Mouse (Mus musculus) CH12.LX (cell line): ENCODE data around the gene Ccnl1. TPM values are rescaled to one million over a fixed set of nuclear protein-coding genes. Genes with fewer than 3 reads are reported as not detected.
A peak's percentile ranks its signal among the peaks of the same experiment; 100 is the strongest.

Experiments
- DNase-seq: peaks from one replicate; pipeline ENCODE4 v3.0.0-alpha.2; 2013; ENCODE audit errors: extremely low read depth
- H3K27ac ChIP-seq: 2 replicates; pipeline ENCODE4 v1.5.1; 2012; ENCODE audit warnings: low read depth, mild to moderate bottlenecking, control low read depth, moderate library complexity; ENCODE audit not compliant: insufficient read depth
- H3K27me3 ChIP-seq: replicated peaks from 2 replicates; pipeline ENCODE3; 2012; ENCODE audit warnings: inconsistent platforms
- H3K36me3 ChIP-seq, 2 experiments: replicated peaks in 1 of 2; 2 replicates each; pipeline versions ENCODE3 to v1.6.1; 2012; ENCODE audit warnings: inconsistent platforms in 1 of 2, low read length in 1 of 2, mild to moderate bottlenecking in 1 of 2, mixed read lengths in 1 of 2, moderate library complexity in 1 of 2; ENCODE audit not compliant: control insufficient read depth in 1 of 2, insufficient read depth in 1 of 2
- H3K4me1 ChIP-seq, 2 experiments: 2 replicates each; pipeline ENCODE4 v1.6.1; 2012; ENCODE audit warnings: inconsistent platforms in 1 of 2, moderate library complexity in 1 of 2; ENCODE audit not compliant: insufficient read depth in 2 of 2, control insufficient read depth in 1 of 2
- H3K4me2 ChIP-seq: 2 replicates; pipeline ENCODE4 v1.6.1; 2012; ENCODE audit warnings: low read depth, mild to moderate bottlenecking, control low read depth; ENCODE audit not compliant: poor library complexity, insufficient read depth, severe bottlenecking
- H3K4me3 ChIP-seq, 3 experiments: fragments of 150-350 bp in 1 of 3; sonication (generic) in 1 of 3; replicated peaks in 1 of 3; 2 replicates each; pipeline versions ENCODE3 to v1.5.1; 2011 to 2012; ENCODE audit warnings: low read depth in 2 of 3, low read length in 2 of 3, mild to moderate bottlenecking in 2 of 3, moderate library complexity in 2 of 3, control low read depth in 1 of 3, improper control_type of control experiment in 1 of 3, inconsistent platforms in 1 of 3, mixed read lengths in 1 of 3; ENCODE audit not compliant: poor library complexity in 1 of 3
- H3K79me2 ChIP-seq: replicated peaks from 2 replicates; pipeline ENCODE4 v1.6.1; 2012; ENCODE audit warnings: mild to moderate bottlenecking, moderate library complexity; ENCODE audit not compliant: control insufficient read depth, poor library complexity, insufficient read depth, severe bottlenecking; ENCODE audit errors: extremely low read depth
- H3K9ac ChIP-seq: 2 replicates; pipeline ENCODE4 v1.6.1; 2012; ENCODE audit warnings: low read depth, mild to moderate bottlenecking, control low read depth, moderate library complexity; ENCODE audit not compliant: insufficient read depth
- H3K9me3 ChIP-seq: replicated peaks from 2 replicates; pipeline ENCODE3; 2012; ENCODE audit warnings: low read length, inconsistent platforms, mixed read lengths
- BHLHE40 ChIP-seq: IDR thresholded peaks from 2 replicates; pipeline ENCODE4 v1.6.1; 2011; ENCODE audit warnings: mild to moderate bottlenecking, low read depth, low read length, improper control_type of control experiment
- CTCF ChIP-seq, 2 experiments: IDR thresholded peaks in 1 of 2; conservative IDR thresholded peaks in 1 of 2; 2 replicates each; pipeline ENCODE4 v1.5.1; 2011 to 2012; ENCODE audit warnings: low read depth in 2 of 2, low read length in 2 of 2, improper control_type of control experiment in 1 of 2, inconsistent platforms in 1 of 2, mild to moderate bottlenecking in 1 of 2, moderate library complexity in 1 of 2
- E2F4 ChIP-seq: IDR thresholded peaks from 2 replicates; pipeline ENCODE4 v1.6.1; 2011; ENCODE audit warnings: low read depth, low read length, improper control_type of control experiment; ENCODE audit not compliant: insufficient replicate concordance
- EP300 ChIP-seq: IDR thresholded peaks from 2 replicates; pipeline ENCODE4 v1.6.1; 2011; ENCODE audit warnings: low read length, improper control_type of control experiment
- HCFC1 ChIP-seq: IDR thresholded peaks from 2 replicates; pipeline ENCODE4 v1.6.1; 2012; ENCODE audit warnings: low read depth, mild to moderate bottlenecking, inconsistent platforms, low read length, improper control_type of control experiment
- IRF4 ChIP-seq: IDR thresholded peaks from 2 replicates; pipeline ENCODE4 v1.6.1; 2014; ENCODE audit warnings: low read depth, mild to moderate bottlenecking, inconsistent platforms, low read length, improper control_type of control experiment
- JUN ChIP-seq: IDR thresholded peaks from 2 replicates; pipeline ENCODE4 v1.6.1; 2011; ENCODE audit warnings: low read depth, mild to moderate bottlenecking, low read length, improper control_type of control experiment, moderate library complexity; ENCODE audit not compliant: insufficient read depth
- MAX ChIP-seq: IDR thresholded peaks from 2 replicates; pipeline ENCODE4 v1.6.1; 2011; ENCODE audit warnings: low read length, improper control_type of control experiment
- MEF2A ChIP-seq: IDR thresholded peaks from 2 replicates; pipeline ENCODE4 v1.6.1; 2014; ENCODE audit warnings: low read depth, mild to moderate bottlenecking, inconsistent platforms, low read length, improper control_type of control experiment, borderline replicate concordance
- MXI1 ChIP-seq: IDR thresholded peaks from 2 replicates; pipeline ENCODE4 v1.6.1; 2011; ENCODE audit warnings: mild to moderate bottlenecking, low read depth, low read length, improper control_type of control experiment
- MYC ChIP-seq: IDR thresholded peaks from 2 replicates; pipeline ENCODE4 v1.6.1; 2011; ENCODE audit warnings: low read depth, mild to moderate bottlenecking, improper control_type of control experiment, low read length
- NELFE ChIP-seq: IDR thresholded peaks from 2 replicates; pipeline ENCODE4 v1.6.1; 2011; ENCODE audit warnings: low read depth, low read length, improper control_type of control experiment
- POLR2A ChIP-seq: IDR thresholded peaks from 2 replicates; pipeline ENCODE4 v1.6.1; 2011; ENCODE audit warnings: low read depth, mild to moderate bottlenecking, improper control_type of control experiment, low read length
- POLR2AphosphoS2 ChIP-seq: IDR thresholded peaks from 2 replicates; pipeline ENCODE4 v1.6.1; 2011; ENCODE audit warnings: low read depth, low read length, improper control_type of control experiment
- RAD21 ChIP-seq: IDR thresholded peaks from 2 replicates; pipeline ENCODE4 v1.6.1; 2011; ENCODE audit warnings: low read depth, mild to moderate bottlenecking, low read length, improper control_type of control experiment, moderate library complexity
- RCOR1 ChIP-seq: conservative IDR thresholded peaks from 2 replicates; pipeline ENCODE4 v1.6.1; 2012; ENCODE audit warnings: low read depth, mild to moderate bottlenecking, inconsistent platforms, low read length, improper control_type of control experiment
- SIN3A ChIP-seq: IDR thresholded peaks from 2 replicates; pipeline ENCODE4 v1.6.1; 2012; ENCODE audit warnings: low read length, improper control_type of control experiment, inconsistent platforms
- SMC3 ChIP-seq: IDR thresholded peaks from 2 replicates; pipeline ENCODE4 v1.6.1; 2011; ENCODE audit warnings: low read depth, low read length, improper control_type of control experiment
- TCF12 ChIP-seq: IDR thresholded peaks from 2 replicates; pipeline ENCODE4 v1.6.1; 2014; ENCODE audit warnings: low read depth, mild to moderate bottlenecking, inconsistent platforms, low read length, improper control_type of control experiment
- UBTF ChIP-seq: IDR thresholded peaks from 2 replicates; pipeline ENCODE4 v1.6.1; 2012; ENCODE audit warnings: low read depth, mild to moderate bottlenecking, inconsistent platforms, low read length, improper control_type of control experiment, moderate library complexity
- USF1 ChIP-seq: IDR thresholded peaks from 2 replicates; pipeline ENCODE4 v1.6.1; 2014; ENCODE audit warnings: low read depth, mild to moderate bottlenecking, inconsistent platforms, low read length, improper control_type of control experiment
- USF2 ChIP-seq: conservative IDR thresholded peaks from 2 replicates; pipeline ENCODE4 v1.6.1; 2011; ENCODE audit warnings: low read depth, low read length, improper control_type of control experiment
- ZMIZ1 ChIP-seq: IDR thresholded peaks from 2 replicates; pipeline ENCODE4 v1.6.1; 2012; ENCODE audit warnings: low read depth, mild to moderate bottlenecking, inconsistent platforms, low read length, improper control_type of control experiment
- dilution Hi-C: fragments of 300-500 bp; cut with MboI; formaldehyde crosslinking; loops from 2 replicates; pipeline ENCODE4 v1.14.3; 2020; ENCODE audit warnings: low sequenced_read_pairs; ENCODE audit not compliant: extremely low pct_unique_long_range_greater_than_20kb, extremely low pct_ligation_motif_present
- in situ Hi-C: fragments of 300-500 bp; cut with MboI; formaldehyde crosslinking; loops from 3 replicates; pipeline ENCODE4 v1.14.3; 2019; ENCODE audit warnings: low sequenced_read_pairs, low pct_ligation_motif_present, low pct_unique_long_range_greater_than_20kb, mixed read lengths
- polyA plus RNA-seq: library from polyadenylated mRNA; unstranded; fragments of >175 nt; gene quantifications from 2 replicates; pipeline ENCODE4 v1.2.1, GENCODE M21; 2012; ENCODE audit warnings: low read depth; ENCODE audit not compliant: insufficient read length
- total RNA-seq, 2 experiments: library from RNA; depleted of rRNA; stranded (reverse); fragments of 300-350 nt in 1 of 2; fragments of >200 nt in 1 of 2; gene quantifications; 2 replicates each; pipeline ENCODE4 v1.2.3; 2012 to 2014

Ccnl1 gene
- total and polyA plus RNA-seq, 3 experiments: 25.1 to 66.2 (median 58.8) TPM

DNA sequence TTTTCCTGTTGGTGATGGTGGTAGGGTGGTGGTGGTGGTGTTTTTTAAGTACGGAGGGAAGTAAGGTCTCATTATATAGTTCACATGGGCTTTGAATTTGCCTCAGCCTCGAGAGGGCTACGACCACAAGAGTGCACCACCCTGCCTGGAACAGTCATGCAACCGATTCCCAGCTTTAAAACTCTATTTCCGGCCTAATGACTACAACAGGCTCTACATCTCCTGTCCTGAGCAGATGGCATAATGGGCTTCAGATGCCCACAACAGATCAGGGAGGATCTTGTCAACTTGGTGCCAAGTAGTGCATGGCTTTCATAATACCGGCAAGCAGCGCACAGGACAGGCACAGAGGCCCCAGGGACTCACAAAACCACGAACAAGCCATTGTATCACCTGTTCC is 27.4 kb downstream of the Ccnl1 start:
- Histone ChIP-seq H3K36me3 (peaks cover 0 to 15% of the 10 kb centered on the region in 2 experiments), H3K4me2 (no peak overlapping the region), H3K4me1 (peaks cover 9 to 33% of the 10 kb centered on the region in 2 experiments), H3K27ac (no peak overlapping the region), H3K4me3 (no peak overlapping the region), H3K27me3 (no peaks in the 10 kb centered on the region), H3K9me3 (no peaks in the 10 kb centered on the region), H3K9ac (no peak overlapping the region), H3K79me2 (no peaks in the 10 kb centered on the region)
- dilution Hi-C loops: no loop called here
- TF ChIP-seq RAD21: no peak
- TF ChIP-seq HCFC1: no peak
- no peak for TF ChIP-seq EP300
- no peak for TF ChIP-seq TCF12
- TF ChIP-seq SIN3A: no peak
- no peak for TF ChIP-seq MEF2A
- no peak for TF ChIP-seq POLR2AphosphoS2
- TF ChIP-seq IRF4: no peak
- TF ChIP-seq POLR2A: no peak
- no peak for TF ChIP-seq MXI1
- TF ChIP-seq ZMIZ1: no peak
- no peak for TF ChIP-seq JUN
- in situ Hi-C loops: loop anchor here (10.0 to 25.0 kb wide), 4 partner anchors 236 to 943 kb away; no protein-coding TSS in a partner anchor
- DNase-seq: no peak

DNA sequence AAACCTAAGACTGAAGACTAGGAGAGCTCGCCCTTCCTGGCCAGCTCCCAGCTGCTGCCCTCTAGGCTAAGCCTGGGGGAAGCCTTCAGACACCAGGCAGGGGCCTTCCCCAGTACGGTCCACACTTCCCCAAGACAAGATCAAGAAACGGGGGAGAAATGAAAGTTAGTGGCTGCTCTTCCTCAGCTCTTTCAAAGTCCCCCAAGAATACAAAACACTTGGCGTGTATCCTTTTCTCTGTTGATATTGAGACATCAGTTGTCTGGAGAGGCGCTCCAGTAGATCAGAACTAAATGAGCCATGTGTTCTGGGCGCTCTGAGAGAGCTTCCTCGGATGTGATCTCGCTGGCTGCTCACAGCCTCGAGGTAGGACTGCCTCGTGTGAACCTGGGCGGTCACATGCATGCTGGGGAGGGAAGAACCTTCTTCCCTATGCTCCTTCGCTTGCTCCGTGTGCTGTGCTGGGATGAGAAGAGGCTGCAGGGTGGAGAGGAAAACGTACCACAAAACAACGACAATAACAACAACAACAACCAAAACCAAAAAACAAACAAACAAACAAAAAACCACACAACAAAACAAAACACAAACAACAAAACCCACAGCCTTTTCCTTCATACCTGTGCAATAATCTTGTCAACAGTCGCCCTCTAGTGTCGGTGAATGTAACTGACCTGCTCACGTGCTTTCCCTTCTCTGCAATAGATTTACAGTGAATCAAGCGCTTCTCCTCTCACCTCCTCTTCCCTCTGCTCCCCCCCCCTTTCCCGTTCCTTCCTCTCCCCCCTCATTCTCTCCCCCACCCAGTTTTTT is 28.0 kb downstream of the Ccnl1 start:
- H3K4me2 ChIP-seq: peak overlapping the region; percentile 83; the same call in 1 of the 2 replicates
- dilution Hi-C loops (no loop called here), in situ Hi-C loops (loop anchor here (10.0 to 25.0 kb wide), 4 partner anchors 235 to 943 kb away; no protein-coding TSS in a partner anchor)
- peak; percentile 88 for DNase-seq
- peaks cover 0 to 15% of the 10 kb centered on the region in 2 experiments for H3K36me3 ChIP-seq
- TF ChIP-seq NELFE: peak; percentile 53; the same call in 1 of the 2 replicates
- TF ChIP-seq USF1: peak; percentile 31
- peak; percentile 68 for TF ChIP-seq SMC3
- peak; percentile 86 for TF ChIP-seq RAD21
- peak; percentile 10 for TF ChIP-seq HCFC1
- no peak; the same call in none of the 2 replicates for TF ChIP-seq EP300
- TF ChIP-seq CTCF (conservative IDR thresholded peaks at IDR 0.05 in 1 of 2, IDR thresholded peaks at IDR 0.05 in 1 of 2; ENCODE audit: low read depth in 2 of 2, low read length in 2 of 2): peak; percentile 48 to 79
- peak; percentile 72; the same call in 1 of the 2 replicates for TF ChIP-seq MYC
- TF ChIP-seq UBTF: peak; percentile 69; the same call in 1 of the 2 replicates
- peak; percentile 92 for TF ChIP-seq MAX
- 0 out of 2 replicates have a peak, but pooled peaks have one; percentile 3 for TF ChIP-seq USF2
- TF ChIP-seq RCOR1: no peak
- TF ChIP-seq BHLHE40: peak; percentile 98
- TF ChIP-seq SIN3A: 0 out of 2 replicates have a peak, but pooled peaks have one; percentile 35
- no peak for TF ChIP-seq E2F4
- H3K4me3 ChIP-seq: peak overlapping the region; percentile 41 to 52 (median 46)
- peak overlapping the region; percentile 82 for H3K27ac ChIP-seq
- H3K27me3 ChIP-seq: no peaks in the 10 kb centered on the region
- H3K4me1 ChIP-seq: peaks cover 9 to 38% of the 10 kb centered on the region in 2 experiments
- no peaks in the 10 kb centered on the region for H3K79me2 ChIP-seq
- H3K9ac ChIP-seq: peak overlapping the region; percentile 2
- H3K9me3 ChIP-seq: no peaks in the 10 kb centered on the region
